Mouse (Mus musculus): ENCODE data around the gene Scarb1.

Scarb1 gene

DNA sequence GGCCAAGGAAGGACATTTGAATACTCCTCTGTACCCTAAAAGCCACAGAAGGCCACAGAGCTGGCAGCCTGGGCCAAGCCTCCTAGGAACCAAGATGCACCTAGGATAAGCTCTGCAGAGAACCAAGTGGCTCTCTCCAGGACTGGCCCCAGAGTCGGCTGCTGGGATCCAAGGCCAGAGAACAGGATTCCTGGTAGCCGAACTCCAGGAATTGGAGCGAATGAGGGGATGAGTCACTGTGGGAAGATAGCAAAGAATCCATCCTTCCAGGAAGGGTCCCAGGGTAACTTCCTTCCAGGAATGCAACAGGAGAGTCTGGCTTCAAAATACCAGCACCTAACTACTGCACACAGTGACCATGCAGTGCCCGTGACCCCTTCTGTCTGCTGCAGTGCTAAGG lies 8.6 kb downstream of the Scarb1 start:
- no peak for DNase-seq (ENCODE audit: low spot score)

DNA sequence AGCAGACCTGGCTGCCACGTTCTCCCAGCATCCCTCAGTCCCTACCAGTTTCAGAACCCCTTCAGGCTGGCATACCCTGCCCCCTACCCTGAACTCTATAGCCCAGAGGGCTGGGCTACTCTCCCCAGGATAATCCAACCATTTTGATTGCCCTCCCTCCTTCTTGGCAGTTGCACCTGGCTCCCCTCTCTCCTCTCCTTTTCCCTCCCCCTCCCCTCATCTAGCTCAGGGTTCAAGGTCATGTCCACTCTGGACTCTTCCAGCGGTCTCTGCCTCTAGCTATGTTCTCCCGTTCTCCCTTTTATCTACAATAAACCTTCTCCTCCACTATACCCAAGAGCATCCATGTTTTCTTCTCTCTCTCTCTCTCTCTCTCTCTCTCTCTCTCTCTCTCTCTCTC lies 9.1 kb downstream of the Scarb1 start:
- no peak for DNase-seq (ENCODE audit: low spot score)

DNA sequence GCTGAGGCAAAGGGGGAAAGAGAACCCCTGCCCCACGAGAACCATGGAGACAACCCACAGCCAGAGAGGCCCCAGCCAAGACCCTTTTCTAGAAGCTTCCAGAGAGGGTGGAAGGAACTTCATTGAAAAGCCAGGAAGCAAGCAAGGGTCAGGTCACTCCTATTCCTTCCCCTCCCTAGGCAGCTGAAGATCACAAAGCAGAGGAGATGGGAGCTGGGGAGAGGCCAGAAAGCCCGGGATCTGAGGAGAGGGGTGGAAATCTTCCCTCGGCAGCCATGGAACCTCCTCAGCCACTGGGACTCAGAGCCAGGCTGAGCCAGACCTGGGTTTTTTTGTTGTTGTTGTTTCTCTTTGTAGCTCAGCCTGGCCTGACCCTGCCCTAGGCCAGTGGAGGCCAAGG lies 9.8 kb downstream of the Scarb1 start:
- DNase-seq (ENCODE audit: low spot score), result no peak

DNA sequence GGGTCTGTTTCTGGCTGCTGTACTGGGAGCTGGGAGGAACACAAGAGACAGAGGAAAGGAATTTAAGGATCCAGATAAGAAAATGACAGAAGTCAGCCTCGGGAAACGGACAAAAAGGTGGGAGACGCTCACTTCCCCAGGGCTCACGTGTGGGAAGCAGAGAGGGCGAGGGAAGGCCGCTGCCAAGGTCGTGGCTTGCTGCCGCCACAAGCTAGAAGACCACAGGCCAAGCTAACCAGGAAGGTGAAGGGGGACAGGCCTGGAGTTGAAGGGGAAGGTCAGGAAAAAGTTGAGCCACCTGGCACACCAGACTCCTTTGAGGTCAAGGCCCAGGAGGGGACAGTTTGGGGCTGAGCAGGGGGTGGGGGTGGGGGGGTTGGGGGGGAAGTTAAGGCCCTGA lies 10.2 kb downstream of the Scarb1 start:
- no peak for DNase-seq (ENCODE audit: low spot score)

DNA sequence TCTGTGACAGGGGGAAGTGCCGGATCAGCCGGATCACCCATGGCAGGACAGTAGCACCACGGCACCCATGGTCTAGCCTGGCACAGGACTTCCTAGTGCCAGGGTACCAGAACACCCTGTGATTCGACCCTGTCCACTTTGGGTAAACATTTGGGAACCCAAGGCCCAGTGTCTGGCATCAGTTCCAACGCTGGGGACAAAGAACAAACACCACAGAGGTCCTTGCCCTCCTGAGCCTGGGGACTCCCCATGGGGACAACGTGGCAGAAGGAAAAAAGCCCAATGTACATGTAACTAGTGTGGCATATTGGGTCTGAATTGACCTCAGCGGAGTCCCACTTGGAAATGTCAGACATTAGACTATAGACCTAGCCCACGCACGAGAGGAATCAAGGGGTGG lies 10.7 kb downstream of the Scarb1 start:
- DNase-seq (ENCODE audit: low spot score), result no peak

DNA sequence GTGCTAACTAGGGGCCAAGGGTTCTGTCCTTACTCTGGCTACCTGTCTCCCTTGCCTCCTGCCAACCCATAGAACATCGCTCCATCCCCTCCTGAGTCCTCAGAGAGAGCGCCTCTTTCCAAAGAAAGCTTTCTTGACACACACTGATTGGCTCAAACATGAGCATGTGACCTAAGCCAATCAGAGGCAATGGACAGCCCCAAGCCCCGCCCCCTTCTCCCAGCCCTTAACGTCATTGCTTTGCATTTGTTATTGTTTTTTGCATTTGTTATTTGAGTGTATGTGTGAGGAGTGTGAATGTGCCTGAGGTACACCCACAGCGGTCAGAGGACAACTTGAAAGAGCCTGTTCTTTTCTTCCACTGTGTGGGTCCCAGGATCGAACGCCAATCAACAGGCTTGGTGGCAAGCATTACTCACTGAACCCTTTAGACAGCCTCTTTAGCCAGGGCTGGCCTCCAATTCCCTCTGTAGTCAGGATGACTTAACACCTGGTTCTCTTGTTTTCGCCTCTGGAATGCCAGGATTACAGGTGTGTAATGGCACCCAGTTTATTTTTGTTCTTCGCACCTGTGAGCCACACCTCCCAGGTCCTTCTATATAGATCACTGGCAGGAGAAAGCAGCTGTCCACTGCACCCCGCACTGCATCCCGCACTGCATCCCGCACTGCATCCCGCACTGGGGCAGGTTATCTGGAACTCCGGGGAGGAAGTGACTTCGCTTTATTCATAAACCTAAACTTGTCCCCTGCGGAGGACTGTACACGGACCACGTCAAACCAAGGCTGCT lies 13.1 kb downstream of the Scarb1 start:
- DNase-seq (ENCODE audit: low spot score), result no peak

DNA sequence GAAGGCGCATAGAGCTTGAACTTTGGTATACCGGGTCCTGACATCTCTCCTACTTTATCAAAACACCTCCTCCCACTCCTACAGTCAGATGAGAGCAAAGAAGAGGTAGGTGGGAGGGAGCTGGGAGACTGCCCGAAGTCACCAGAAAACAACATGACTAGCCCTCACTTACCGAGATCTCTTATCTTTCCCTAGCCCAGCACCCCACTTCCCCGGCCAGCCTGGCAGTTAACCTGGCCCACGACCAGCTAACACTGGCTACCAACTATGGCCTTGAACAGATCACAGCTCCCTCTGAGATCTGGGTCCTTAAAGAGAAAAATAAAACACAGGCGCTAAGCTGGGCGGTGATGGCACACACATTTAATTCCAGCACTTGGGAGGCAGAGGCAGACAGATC lies 14.5 kb downstream of the Scarb1 start:
- DNase-seq (ENCODE audit: low spot score), result no peak

DNA sequence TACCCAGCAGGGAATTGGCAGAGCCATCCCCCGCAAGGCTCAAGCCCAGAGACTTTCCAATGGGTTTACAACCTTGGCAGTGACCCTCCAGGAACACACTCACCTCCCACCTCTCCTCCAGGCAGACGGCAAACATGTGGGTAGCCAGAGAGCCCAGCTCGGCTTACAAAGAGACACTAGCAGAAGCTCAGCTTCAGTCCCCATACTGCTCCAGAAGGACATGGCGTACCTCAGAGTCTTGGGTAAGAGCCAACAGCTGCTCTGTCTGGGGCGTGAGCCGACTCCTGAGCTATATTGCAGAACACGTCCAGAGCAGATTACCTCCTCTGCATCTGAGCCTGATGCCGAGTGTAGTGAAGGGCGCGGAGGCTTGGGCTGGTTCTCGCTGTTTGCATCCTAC lies 15.0 kb downstream of the Scarb1 start:
- DNase-seq (ENCODE audit: low spot score), result no peak

DNA sequence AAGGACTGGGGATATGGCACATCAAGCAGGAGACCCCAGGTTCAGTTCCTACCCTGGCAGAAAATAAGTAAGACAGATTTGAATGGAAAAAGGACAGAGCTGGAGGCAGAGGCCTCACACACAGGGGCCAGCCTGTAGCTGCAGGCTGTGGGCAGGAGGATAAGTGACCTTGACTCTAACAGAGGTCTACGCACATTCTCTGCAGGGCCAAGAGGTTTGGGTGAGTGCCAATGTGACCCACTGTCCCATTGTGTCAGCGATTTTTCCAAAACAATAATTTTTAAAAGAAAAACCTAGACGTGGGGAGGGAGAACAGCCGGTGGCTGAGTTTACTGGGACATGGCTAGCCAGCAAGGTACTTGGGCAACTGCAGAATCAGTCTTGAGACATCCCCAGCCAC lies 15.6 kb downstream of the Scarb1 start:
- no peak for DNase-seq (ENCODE audit: low spot score)

DNA sequence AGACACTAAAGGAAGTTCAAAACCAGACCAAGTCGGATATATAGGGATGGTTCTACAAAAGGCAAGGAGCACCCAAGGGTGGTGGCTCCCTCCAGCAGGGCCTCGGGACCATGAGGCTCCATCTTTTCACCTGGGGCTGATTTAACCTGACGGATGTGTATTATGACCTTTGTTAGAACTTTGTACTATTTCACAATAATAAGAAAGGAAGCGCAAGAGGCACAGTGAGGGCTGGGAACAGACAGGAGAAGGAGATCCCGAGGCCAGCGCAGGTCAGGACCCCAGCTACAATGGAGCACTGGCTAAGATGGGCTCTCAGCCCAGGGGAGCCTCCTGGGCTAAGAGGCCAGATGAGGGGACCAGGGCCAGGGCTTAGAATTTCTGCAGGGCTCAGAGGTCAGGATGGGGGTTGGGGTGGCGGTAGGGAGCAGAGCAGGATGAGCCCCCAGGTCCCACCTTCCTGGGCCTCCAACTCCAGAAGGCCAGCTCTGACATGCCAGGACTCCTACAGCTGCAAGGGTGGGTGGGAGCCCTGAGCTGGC lies 16.9 kb downstream of the Scarb1 start:
- no peak for DNase-seq (ENCODE audit: low spot score)

DNA sequence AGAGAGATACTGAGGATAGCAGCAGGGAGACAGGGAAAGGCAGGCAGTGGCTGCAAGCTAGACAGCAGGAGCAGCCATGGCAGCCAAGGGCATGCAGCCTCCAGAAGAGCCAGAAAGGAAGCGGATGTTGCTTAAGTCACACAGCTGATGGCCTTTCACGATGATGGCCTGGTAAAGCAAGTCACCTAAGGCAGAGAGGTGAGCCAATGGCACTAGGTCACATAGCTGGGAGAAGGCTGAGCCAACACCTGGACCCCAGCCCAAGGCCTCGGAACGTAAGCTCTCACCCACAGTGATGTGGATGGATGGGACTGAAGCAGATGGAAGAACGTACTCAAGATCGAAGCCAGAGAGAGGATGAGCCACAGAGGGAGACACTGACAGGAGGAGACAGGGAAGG lies 17.8 kb downstream of the Scarb1 start:
- DNase-seq (ENCODE audit: low spot score), result no peak

DNA sequence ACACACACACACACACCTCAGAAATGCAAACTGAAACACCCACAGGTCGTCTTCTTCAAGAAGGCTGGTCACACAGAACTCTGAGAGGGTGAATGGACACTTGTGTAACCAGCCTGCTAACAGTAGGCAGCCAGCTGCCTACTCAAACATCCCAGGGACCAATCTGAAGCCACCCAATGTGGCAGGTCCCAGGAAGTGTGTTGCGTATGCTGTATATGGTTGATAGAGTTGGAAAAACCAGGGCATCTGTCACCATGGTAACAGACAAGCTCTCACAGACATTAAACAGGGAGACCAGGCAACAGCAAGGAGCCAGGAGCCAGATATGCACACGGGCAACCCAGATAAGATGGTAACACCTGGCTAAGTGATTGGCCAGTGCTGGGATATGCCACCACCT lies 19.1 kb downstream of the Scarb1 start:
- no peak for DNase-seq (ENCODE audit: low spot score)

DNA sequence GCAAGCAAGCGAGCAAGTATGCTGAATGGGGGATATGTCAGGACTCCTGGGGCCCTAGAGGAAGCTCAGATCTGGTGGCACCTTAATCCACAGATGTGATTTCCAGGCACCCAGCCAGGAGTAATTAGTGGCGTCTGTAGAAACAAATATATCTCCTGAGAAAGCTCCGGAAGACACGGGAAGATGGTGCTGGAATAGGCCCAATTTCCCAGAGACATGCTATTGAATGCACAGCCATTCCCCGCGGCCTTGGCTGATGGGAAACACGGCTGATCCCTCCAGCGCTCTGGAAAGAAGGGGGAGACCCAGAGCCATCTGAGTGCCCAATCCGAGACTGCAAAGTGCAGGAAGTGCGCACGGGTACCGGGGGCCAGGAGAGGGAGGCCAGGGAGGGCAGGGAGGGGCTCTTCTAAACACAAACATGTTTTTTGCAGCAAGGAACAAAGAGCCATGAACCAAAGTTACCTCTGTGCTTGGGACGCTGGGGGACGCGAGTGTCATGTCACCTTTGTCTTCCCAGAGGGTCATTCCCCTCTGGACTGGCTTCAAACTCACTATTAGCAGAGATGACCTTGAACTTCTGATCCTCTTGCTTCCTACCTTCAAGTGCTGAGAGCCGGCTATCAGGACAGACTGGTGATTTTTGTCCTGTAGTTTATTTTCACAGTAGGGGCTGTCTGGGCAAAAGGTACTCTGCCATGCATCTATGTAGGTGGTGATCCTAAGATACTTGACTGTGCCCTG lies 21.7 kb downstream of the Scarb1 start:
- no peak for DNase-seq (ENCODE audit: low spot score)

DNA sequence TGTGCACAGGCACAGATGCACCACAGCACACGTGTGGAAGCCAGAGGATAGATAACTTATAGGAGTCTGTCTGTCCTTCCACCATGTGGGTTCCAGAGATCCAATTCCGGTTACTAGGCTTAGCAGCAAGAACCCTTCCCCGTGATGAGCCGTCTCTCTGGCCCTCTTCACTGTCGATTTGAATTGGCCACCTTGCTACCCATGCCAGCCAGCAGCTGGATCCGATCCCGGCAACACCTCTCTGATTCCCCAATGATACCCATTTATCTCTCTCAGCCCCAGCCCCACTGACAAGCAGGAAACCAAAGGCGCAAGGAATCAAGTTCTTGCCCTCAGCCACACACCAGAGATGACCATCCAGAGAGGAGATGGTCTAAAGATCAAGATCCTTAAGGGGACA lies 22.9 kb downstream of the Scarb1 start:
- no peak for DNase-seq (ENCODE audit: low spot score)

DNA sequence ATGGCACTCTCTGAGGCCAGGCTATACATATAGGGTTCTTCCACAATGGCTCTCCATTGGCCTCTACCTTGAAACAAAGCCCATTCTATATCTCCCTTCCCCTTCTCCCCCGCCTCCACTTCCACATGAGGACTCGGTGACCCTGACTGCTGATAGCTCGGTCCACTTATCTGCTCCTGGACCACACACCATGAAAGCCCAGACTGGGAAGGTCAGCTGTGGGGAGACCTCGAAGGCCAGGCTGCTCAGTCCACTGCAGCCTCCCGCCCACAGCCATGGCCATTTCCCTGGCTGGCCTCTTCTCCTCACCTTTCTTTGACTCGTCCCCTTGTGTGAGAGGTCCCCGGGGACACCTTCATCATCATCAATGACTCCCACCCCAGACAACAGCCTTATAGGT lies 23.6 kb downstream of the Scarb1 start:
- DNase-seq (ENCODE audit: low spot score), result no peak

DNA sequence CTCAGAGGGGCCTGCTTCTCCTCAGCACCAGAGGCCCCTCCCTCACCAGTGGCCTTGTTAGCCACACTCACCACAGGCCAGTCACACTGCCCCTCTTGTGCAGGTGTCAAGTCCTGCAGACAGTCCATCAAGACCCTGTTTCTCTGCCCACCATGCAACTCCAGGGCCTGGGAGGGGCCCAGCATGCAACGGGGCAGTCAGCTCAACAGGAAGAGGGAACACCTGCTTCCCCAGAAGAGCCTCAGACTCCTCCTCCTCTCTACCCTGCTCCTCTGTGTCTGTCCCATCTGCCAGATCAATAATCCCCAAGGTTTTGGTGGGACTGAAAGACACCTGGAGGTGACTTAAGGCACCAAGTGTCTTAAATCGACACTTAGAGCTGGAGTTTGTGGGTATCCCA lies 24.1 kb downstream of the Scarb1 start:
- DNase-seq (ENCODE audit: low spot score), result no peak

DNA sequence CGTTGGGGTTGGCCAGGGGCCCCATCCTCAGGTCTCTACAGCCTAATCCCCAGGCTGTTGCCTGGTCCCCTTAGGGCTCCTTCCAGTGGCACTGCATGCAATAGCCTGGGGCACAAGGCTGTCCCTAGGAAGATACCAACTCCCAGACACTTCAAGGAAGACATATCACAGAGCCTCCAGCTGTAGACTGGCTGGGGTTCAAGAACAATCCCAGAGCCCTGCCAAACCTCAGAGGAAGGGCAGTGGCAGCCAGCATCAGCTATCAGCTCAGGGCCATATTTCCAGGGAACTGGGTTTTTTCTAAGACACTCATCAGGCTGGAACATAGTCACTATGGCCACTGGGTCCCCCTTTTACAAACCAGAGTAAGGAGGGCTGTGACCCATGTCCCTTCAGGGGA lies 25.8 kb downstream of the Scarb1 start:
- no peak for DNase-seq (ENCODE audit: low spot score)

DNA sequence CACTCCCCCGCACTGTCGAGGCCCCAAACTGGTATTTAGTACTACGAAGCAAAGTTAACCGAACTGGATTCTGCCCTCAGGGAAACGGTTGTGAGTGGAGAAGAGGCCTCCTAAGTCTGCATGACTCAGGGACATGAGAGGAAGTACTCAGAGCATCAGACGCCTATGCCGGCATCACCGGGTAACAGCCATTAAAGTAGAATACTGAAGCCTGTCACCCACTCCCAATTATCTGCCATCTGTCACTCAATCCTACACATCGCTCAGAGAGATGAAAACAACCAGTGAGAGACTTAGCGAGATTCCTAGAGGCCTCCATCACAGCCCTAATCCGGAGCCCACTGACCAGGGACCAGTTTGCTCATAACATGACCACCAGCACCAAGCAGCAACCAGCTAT lies 26.9 kb downstream of the Scarb1 start:
- no peak for DNase-seq (ENCODE audit: low spot score)

DNA sequence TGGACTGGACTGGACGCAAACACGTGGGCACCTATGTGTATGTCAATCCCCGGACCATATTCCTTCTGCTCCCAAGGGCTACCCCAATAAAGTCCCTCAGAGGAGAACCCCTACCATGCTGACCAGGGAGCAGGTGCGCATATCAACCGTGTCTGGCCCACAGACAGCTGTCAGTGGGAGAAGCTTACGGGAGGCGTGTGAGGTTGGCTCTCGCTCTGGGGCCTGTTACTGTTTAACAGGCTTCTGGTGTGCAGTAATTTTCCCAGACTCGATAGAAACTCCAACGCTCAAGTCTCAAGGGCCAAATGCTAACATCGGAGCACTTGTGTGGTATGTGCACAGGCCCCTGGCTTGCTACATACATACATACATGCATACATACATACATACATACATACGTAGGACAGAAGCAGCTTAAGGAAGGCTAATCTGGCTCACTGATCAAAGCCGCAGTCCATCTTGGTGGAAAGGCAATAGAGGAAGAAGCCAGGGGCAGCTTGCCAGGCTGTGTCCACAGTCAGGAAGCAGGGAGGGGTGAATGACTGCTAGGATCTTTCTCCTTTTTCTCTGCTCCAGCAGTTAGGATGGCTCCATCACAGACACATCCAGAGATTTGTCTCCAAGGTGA lies 27.8 kb downstream of the Scarb1 start:
- DNase-seq (ENCODE audit: low spot score), result no peak

DNA sequence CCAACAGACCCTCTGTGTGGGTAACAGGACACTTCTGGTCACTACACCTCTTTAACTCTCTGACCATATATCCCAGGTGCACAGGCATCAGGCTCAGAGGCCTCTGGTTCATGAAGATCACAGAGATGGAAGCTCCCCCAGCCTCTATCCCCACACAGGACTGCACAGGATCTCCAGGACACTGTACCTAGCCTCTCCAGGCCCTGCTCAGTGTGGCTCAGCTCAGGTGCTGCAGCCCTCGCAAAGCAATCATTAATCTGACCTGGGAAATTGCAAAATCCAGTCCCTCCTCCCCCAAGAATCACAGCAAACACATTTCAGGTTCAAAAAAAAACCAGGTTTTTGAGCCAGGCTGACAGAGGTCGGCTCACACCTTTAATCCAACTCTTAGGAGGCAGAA lies 29.9 kb downstream of the Scarb1 start:
- DNase-seq (ENCODE audit: low spot score), result no peak

DNA sequence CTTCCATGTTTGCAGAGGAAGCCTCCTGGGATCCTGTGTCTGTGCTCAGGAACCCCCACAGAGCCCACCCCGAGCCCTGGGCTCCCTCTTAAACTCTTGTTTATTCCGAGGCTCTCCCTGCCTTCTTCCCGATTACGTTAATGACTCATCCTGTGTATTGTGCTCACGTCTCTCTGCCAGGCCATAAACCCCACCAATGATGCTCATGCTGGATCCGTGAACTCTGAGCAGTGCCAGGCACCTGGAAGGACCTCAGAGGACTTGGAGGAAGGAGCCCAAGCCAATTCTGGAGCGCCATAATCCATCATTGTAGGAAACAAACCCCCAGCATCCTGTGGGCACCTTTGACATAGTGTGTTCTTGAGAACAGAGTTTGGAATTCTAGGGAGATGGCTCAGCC lies 31.7 kb downstream of the Scarb1 start:
- no peak for DNase-seq (ENCODE audit: low spot score)

DNA sequence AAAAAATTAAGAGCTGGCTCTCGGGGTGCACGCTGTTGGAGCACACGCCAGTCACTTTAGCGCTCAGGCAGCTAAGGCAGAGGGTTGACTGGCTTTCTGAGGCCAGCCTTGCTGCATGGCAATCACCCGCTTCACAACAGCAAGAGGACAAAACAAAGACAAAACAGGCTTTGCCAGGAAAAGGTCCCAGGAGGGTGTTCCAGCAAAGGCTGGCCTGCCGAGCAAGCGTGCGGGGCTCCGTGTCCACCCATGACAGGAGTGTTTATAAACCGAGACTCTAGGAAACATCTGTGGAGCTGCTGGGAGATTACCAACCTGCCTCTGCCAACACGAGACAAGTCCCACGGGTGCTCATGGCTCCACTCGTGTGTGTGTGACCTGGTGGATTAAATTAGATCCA lies 34.1 kb downstream of the Scarb1 start:
- no peak for DNase-seq (ENCODE audit: low spot score)

DNA sequence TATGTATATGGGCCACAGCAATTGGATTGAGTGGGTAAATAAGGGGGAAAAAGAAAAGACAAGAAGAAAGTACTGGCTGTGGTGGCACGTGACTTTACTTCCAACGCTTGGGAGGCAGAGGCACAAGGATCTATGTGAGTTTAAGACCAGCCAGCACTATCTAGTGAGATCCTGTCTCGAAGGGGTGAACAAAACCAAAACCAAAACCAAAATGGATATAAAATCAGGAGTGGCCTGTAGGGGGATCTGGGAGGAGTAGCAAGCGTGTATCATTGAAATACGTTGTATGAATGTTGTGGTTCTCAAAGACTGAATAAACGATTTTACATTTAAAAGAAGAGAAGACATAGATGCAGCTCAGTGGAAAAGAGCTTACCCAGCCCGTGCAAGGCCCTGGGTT lies 34.5 kb downstream of the Scarb1 start:
- no peak for DNase-seq (ENCODE audit: low spot score)

Measured in layer of hippocampus, adult 9-10 months (tissue).